Mouse (Mus musculus): Measurements from ENCODE around the gene Mapkap1.
A peak's percentile ranks its signal among the peaks of the same experiment; 100 is the strongest.
"Not testable (repeated sequence)": the region's sequence is repeated elsewhere in the genome, so short reads cannot be mapped to it uniquely, and the experiment has no call there.

The Mapkap1 gene

DNA sequence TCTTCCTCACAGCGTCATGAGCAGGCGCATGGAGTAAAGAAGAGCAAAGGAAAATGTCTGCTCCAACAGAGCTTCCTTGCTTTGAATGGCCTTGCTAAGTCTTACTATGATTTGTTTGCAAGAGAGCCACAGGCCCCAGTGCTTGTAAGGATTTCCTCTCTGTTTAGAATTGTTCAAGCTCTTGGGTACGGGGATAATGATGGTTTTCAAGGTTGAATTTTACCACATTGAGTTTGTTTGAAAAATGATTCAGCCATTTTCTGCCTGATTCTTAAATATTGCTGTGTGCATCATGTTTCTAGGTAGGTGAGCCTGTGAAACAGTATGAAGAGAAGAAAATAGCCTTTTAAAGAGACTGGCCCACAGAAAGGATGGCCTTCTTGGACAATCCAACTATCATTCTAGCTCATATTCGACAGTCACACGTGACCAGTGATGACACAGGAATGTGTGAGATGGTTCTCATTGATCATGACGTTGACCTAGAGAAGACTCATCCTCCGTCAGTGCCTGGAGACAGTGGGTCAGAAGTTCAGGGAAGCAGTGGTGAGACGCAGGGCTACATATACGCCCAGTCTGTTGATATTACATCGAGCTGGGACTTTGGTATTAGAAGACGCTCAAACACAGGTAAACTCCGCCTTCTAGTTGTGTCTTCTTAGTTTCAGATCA is 25.3 kb downstream of the Mapkap1 start:
- no peak for DNase-seq (ENCODE audit: low spot score in 2 of 2)

DNA sequence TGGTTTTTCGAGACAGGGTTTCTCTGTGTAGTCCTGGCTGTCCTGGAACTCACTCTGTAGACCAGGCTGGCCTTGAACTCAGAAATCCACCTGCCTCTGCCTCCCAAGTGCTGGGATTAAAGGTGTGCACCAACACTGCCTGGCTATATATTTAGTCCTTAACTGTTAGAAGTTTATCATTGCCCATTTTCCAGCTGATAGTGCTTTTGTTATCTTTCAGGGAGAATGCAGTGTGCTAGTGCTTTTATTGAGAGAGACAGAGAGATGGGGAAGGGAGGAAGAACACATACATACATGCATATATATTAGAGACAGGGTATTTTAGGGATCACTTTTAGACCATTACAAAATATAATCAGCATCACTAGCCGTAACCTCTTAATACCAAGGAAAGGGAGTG is 26.3 kb downstream of the Mapkap1 start:
- DNase-seq (ENCODE audit: low spot score in 2 of 2): not testable (repeated sequence)

DNA sequence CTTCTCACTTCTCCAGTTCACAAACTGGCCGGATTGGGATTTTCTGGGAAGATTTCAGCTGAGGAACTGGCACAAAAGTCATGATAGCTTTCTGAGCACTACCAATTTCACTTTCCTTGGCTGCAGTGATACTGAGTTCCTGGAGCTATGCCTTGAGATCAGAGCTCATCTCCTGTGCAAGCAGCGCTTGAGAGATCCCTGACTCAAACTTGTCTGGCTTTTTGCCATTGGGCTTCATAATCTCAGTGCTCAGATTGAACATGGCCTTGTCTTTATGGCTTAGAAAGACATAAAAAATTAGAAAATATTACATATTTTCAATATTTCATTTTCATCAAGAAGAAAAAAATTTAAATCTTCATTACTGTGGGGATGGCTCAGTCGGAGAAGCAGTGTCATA is 29.8 kb downstream of the Mapkap1 start:
- no peak for DNase-seq (ENCODE audit: low spot score in 2 of 2)

DNA sequence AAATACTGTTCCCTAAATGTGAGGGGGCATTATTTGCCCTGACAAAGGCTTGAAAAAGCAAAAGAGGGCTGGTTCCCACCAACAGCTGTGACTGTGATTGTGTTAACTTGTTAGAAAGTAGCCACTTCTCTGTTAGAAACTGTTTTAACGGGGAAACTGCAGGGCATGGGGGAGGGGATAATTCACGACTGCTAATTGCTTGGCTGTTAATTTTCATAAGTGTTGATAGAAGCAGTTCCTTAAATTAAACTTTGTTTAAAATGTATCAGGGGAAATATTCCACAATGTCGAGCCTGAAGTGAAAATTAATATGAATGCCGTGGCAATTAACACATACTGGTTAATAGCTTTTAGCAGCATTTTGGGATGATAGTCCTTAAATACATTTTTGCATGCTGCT is 42.2 kb downstream of the Mapkap1 start:
- no peak for DNase-seq (ENCODE audit: low spot score in 2 of 2)

DNA sequence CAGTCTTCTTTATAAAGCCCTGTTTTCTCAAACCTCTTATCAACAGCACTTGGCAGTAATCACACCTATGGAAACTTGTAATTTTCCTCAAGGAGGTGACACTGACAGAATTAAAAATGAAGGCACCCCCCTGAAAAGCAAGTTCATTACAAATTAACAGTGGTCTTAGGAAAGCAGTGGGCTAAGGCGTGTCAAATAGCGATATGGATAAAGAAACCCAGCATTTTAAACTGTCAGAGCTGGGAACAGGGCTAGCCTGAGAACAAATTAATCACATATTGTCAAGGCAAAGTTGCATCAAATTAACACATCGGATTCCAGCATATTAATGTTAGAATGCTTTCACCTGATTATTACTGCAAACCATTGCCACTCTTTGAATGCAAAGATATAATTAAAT is 55.9 kb downstream of the Mapkap1 start:
- DNase-seq (ENCODE audit: low spot score in 2 of 2): no peak

DNA sequence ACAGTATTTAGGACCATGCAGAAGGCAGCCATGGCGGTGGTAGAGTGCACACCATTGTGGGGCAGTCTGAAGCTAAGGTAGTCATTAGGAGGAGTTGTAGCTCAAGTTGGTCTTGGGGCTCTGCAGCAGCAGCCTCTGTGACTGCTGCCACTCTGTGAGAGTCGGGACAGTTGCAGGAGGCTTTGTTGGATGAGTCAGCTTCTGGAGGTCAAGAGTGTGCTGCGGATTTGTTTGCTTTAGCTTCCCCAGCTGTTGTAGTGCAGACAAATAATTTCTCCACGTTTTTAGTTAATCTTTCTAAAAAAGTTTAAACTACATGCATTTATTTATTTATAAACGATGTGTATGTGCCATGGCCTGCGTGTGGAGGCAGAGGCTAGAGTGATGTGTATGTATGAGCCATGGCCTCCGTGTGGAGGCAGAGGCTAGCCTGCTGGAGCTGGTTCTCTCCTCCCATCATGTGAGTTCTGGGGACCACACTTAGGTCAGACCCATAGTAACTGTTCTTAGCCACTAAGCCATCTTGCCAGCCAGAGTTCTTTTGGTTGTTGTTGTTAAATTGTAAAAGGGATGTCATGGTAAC is 62.1 kb downstream of the Mapkap1 start:
- DNase-seq (ENCODE audit: low spot score in 2 of 2): no peak

DNA sequence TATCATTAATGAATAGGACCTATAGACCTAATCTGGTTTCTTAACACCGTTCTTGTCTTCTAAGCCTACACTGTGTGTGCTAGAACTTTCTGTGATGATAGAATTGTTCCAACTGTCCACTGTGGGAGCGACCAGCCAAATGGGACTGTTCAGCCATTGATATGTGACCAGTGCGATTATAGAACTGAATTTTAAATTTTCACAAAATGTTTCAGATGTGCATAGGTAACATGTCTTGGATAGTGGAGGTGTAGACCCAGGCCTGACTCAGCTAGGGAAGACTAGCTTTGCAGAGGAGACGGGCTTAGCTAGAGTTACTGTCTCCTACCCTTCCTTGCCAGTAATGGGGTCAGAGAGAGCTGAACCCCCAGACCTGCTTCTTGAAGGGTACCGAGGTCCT is 62.8 kb downstream of the Mapkap1 start:
- no peak for DNase-seq (ENCODE audit: low spot score in 2 of 2)

DNA sequence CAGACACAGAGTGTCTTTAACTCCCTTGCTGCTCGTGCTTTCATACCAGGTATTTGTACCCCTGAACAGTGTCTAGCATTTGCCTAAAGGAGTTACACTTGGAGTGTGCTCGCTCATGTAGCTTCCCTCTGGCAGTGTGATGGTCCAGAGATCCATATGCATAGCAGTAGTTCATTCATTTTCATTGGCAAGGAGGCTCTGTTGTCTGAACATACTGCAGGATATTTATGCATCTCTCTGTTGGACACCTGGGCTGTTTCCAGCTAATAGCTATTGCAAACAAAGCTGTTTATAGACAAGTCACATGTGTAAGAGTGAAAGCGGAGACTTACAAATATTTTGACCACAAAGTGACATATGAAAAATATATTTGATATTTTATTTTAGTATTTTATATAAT is 67.2 kb downstream of the Mapkap1 start:
- no peak for DNase-seq (ENCODE audit: low spot score in 2 of 2)

DNA sequence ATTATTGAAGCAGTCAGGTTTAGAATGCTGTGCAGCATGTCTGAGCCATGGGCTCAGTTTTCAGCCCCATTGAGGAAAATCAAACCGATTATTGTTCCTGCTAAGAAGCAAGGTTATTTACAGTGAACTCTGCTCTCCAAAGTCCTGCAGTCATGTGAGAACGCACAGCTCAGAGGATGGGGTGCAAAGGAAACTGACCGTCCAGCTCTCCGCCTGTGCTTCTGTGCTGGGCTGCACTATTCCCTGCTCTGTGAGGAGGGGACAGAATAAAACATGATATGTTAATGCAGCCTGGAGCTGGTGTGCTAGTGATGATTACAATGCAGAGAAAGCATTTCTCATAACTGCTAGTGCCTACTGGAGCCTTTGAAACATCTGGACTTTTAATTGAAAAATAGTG is 74.8 kb downstream of the Mapkap1 start:
- no peak for DNase-seq (ENCODE audit: low spot score in 2 of 2)

DNA sequence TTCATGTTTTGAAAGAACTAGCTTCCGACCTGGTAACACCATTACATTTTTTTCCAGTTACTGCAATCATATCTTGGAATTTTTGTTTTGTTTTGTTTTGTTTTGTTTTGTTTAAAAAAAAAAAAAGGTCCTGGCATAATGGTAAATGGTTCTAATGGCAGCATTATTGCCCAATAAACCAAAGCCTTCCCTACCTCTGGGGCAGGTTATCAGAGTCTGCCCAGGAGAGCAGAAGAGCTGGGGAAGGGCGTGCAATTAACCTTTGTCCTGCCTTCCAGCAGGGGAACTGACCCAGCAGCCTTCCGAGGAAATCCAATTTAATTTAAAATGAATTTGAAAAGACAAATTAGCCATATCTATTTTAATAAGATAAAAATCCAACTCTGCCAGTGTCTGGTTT is 75.5 kb downstream of the Mapkap1 start:
- DNase-seq (ENCODE audit: low spot score in 2 of 2): no peak

DNA sequence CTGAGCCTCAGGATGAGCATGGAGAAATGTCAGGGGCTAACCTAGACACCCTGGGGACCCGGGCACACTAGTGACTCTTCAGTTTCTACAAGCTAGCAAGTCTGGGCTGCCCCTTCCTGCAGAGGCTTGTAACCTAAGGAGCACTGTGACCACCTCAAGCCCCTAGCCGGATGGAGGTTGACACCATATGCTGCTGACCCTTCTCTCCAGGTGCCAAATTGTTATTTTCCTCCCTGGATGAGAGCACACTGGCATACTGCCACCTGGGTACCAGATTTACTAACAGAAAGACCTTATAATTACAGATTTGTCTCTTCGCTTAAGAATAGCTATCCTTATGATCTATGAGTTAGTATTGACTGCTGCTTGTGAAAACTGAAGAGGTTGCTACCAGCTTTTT is 76.0 kb downstream of the Mapkap1 start:
- no peak for DNase-seq (ENCODE audit: low spot score in 2 of 2)

DNA sequence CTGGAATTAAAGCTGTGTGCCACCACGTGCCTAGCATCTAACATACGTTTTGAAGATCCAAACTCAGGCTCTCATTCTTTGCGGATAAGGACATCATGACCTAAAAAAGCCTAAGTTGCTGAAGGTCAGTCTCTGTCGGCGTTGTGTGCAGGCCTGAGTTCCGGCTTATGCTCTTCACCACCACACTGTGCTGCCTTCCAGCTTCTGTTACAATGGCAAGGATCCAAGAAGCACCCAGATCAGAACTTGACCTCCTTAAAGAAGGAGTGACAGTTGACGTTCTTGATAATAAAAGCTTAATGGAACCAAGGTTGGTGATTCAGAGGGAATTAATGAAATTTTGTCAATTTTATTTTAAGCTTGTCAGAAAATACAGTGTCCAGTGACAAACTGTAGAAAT is 80.7 kb downstream of the Mapkap1 start:
- no peak for DNase-seq (ENCODE audit: low spot score in 2 of 2)

DNA sequence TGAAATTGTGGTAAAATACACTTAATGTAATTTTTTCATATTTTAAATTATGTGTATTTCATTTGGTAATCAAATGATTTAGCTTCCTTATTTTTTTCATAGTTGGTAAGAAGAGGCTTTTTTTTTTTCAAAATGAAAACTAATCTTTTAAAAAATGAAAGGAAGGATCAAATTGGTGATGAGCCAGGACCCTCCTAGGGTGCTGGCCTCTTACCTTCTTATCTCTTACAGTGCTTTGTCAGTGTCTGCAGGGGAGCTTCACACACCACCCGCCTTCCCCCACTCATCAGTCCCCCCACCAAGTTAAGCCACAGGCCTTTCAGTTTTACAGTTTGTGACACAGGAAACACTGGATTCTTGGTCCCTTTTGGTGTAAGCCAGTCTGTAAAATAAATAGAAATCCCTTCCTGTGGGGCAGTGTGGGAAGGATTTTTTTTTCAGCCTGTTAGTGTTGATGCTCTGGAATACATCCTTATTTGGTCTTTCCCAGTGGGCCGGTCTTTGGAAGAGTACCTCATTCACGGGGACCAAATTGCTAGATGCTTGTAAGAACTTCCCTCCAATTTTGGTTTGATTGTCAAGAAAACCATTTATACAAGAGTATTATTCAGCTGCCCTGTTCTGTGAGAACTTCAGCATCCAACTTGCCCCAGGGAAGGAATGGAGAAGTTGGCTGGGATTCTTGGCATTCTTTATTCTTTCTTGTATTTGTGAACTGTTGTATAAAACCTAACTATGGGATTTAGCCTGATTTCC is 97.6 kb downstream of the Mapkap1 start:
- no peak for DNase-seq (ENCODE audit: low spot score in 2 of 2)

DNA sequence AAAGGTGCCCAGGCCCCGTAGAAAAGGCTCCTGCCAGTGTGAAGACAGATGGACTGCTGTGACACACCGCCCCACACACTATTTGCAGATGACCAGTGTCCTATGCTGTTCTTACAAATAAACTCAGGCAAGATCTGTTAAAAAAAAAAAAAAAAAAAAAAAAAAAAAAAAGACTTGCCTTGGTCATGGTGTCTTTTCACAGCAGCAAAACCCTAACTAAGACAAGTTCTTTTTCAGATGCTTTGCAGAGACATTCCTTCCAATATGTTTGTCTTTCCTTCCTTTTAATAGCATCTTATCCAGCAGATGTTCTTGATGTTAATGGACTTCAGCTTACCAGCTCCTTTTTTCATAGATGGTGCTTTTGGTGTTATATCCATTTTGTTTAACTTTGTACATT is 99.6 kb downstream of the Mapkap1 start:
- not testable (repeated sequence) for DNase-seq (ENCODE audit: low spot score in 2 of 2)

DNA sequence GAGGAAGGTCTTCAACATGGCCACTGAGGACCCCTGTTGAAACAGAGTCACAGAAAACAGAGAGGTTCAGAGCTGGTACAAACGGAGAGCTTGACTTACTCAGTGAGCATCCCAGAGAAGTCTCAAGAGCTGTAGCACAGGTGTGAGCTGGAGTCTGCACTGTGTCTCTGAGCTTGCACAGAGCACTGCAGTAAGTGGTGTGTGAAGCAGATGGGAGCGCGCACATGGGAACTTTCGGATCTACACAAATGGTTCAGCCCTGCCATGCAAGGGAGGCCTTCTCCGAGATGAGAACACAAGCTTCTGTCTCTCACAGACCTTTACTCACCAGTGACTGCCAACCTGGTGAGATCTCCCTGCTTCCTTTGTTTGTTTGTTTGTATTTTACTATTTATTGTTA is 103.3 kb downstream of the Mapkap1 start:
- DNase-seq (ENCODE audit: low spot score in 2 of 2): no peak

DNA sequence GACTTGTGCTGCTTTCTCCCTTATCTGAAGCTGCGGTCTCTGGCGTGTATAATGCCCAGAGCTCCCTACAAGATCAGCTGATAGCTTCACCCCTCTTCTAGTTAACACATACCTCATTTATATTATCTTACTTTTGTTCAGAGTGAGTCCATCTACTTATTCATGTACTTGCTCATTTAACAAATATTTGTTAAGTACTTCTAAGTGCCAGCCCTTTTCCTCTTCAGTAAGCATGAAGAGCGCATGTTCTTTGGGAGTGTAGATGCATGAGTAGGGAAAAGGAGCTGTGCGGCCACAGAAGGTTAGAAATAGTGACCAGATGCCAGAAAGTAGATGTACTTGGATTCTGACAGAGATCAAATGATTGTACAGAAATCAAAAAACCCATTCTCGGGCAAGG is 108.7 kb downstream of the Mapkap1 start:
- no peak for DNase-seq (ENCODE audit: low spot score in 2 of 2)

DNA sequence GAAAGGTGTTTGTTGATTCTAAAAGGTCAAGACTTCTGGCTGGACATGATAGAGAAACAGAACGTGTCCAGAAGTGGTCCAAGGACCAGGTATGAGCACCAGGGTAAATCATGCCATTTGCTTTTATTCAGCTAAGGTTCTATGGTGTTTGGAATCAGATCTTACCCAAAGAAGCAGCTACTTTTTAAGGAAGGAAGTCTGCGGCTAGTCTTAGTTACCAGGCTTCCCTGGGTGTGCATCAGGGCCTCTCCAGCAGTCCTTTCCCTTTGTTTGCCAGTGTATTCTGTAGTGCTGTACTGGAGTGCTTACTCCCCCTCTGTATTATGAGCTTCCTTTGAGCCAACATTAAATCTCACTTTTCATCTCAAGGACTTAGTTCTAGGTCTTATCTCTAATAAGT is 111.5 kb downstream of the Mapkap1 start:
- DNase-seq (ENCODE audit: low spot score in 2 of 2): no peak

DNA sequence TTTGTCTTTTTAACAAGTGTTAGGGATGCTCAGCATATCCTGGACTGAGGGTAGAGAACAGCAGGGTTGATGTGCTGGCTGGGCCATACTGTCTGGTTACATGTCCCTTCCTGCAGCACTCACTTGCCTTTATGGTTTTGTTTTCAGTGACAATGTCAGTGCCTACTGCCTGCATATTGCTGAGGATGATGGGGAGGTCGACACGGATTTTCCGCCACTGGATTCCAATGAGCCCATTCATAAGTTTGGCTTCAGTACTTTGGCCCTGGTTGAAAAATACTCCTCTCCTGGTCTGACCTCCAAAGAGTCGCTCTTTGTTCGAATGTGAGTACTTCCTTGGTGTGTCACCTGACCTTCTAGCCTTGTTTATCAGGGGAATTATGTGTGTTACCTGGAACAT is 112.0 kb downstream of the Mapkap1 start:
- no peak for DNase-seq (ENCODE audit: low spot score in 2 of 2)

DNA sequence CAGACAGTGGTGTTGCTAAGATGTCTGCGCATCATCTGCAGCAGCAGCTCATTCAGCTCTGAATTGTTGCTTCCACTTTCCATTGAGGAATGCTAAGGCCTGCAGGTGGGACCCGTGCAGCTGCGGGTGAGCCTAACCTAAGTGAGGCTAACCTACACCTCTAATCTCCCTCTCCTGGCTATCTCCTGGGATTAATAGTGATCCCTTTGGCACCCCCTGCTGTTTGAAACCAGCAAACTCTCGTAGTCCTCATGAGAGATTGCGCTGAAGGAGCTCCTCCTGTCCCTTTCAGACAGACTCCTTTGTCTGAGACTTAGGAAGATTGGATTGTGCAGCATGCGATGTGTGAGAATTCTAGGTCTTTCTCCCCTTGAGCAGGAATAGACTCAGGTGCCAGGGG is 113.0 kb downstream of the Mapkap1 start:
- peak; percentile 38 to 43 for DNase-seq (ENCODE audit: low spot score in 2 of 2)

DNA sequence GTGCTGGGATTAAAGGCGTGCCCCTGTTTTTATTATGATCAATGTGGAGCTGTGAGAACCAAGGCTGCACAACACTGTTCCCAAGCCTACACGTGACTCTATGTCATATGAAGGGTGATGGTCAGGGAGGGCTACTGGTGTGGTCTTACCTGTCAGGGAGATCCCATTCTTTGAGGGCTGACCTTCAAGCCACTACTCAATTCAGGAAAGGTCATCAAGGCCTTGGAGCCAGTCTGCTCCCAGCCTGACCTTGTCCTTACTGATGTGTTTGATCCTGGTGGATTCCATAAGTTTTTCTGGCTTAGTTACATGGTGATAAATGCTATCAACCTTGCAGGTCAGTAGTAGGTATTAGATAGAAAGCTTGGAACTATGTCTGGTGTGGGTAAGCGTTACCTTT is 114.8 kb downstream of the Mapkap1 start:
- no peak for DNase-seq (ENCODE audit: low spot score in 2 of 2)

DNA sequence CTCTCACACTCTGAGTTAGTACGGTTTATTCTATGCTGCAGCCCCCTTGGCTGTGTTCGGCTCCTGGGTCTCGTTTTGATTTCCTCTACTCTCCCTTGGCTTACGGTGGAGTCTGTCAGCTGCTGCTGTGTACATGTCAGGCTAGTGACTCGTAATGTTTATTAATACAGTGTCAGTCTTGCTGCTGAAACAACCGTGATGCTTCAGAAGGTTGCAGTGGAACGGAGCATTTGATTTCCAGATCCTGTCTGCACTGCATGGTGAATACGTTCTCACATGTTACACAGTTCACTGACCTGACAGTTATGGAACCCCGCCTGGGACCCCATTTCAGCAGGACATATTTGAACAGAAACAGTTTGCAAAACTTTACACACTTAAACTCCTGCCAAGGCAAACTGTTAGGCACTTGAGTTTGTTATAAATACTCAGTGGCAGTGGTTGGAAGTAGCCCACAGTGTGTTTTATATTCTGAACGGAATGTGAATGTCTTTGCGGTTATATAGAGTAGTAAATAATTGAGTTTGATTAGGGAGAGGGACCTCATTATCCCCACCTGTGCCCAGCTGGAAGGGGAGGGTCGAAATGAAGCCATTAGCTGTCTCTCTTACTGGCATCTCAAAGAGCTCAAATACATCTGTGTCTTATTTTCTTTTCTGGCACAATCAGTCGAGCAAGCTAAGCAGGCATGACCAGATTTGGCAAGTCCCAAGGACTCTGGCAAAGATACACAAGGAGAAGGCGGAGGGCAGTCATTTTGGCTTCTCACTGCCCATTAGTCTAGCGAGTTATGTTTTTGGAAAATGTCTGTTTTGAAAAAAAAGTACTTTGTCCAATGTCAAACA is 120.2 kb downstream of the Mapkap1 start:
- no peak for DNase-seq (ENCODE audit: low spot score in 2 of 2)

DNA sequence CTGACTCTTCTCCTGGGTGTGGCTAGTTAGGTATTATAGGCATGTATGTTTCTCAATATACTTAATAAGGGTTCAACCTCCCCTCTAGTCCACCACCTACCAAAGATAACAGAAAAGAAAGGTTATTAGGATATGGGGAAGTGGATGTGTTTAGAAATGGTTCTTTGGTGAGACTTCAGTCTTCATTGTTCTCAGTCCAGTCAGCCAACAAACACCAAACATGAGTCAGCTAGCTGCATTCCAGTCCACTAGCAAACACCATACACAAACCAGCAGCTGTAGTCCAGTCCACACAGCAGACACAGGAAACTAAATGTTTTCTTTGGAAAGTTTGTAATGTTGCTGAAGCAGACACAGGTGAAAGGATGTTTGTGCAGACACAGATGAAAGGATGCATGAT is 121.9 kb downstream of the Mapkap1 start:
- no peak for DNase-seq (ENCODE audit: low spot score in 2 of 2)
